Mouse (Mus musculus) kidney, adult 2 months (tissue): ENCODE data around the gene 2310009B15Rik.

ENCODE experiments used
- CTCF ChIP-seq: fragments of 200-500 bp; conservative IDR thresholded peaks from 2 replicates; pipeline ENCODE4 v1.5.1; 2011; ENCODE audit warnings: low read depth, mild to moderate bottlenecking, control low read depth, low read length, moderate library complexity, mixed read lengths; ENCODE audit not compliant: insufficient read depth, insufficient read length
- POLR2A ChIP-seq: fragments of 200-500 bp; IDR thresholded peaks from one replicate; pipeline ENCODE4 v1.6.1; 2011; ENCODE audit warnings: low read depth, low read length, control low read depth

- TF ChIP-seq POLR2A (no peak), CTCF (no peak)
Measured at GRCm38 (mm10) chr1:138845481-138845880, 11.2 kb downstream of the 2310009B15Rik start.
